Mouse (Mus musculus): ENCODE results near the gene Amz2. TPM values are rescaled to one million over a fixed set of nuclear protein-coding genes. Genes with fewer than 3 reads are reported as not detected.

Gene Amz2
- total and polyA plus RNA-seq, 2 experiments: 10.8 to 13.3 TPM

DNA sequence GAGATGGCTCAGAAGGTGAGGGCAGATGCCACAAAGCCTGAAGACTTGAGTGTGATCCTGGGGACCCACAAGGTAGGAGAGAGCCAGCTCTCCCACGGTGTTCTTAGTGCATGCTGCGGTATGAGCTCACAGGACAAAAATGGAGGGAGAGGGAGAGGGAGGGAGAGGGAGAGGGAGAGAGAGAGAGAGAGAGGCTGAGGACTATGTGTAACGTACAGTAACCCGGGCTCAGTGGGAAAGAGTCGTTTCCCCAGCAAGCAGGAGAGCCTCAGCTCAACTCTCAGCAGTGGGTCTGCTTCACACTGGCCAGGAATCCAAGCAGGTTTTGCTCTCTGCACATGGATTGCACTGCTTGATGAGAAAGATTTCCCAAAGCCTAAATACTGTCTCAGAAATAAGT lies 13.5 kb downstream of the Amz2 start:
- no peak overlapping the region for H3K9ac ChIP-seq (ENCODE audit: low read depth, low read length)
- no peak for TF ChIP-seq CTCF (IDR thresholded peaks at IDR 0.05; ENCODE audit: low read depth, low read length)
- no peak for TF ChIP-seq POLR2A (IDR thresholded peaks at IDR 0.05; ENCODE audit: extremely low read depth, insufficient read depth, low read length)
- no peaks in the 10 kb centered on the region for H3K27me3 ChIP-seq (ENCODE audit: control insufficient read depth, insufficient read depth, low read length)
- no peak overlapping the region for H3K4me3 ChIP-seq (ENCODE audit: insufficient read depth, low read depth, low read length)
- no peaks in the 10 kb centered on the region for H3K4me1 ChIP-seq (ENCODE audit: control insufficient read depth, insufficient read depth, low read length)
- H3K79me2 ChIP-seq (ENCODE audit: control insufficient read depth, insufficient read depth, low read length): no peaks in the 10 kb centered on the region
- H3K27ac ChIP-seq (replicated peaks; ENCODE audit: insufficient read depth, low read depth, low read length): no peak overlapping the region
- no peak for DNase-seq (ENCODE audit: extremely low read depth, low read depth, low spot score)
- 31% methylated on average over 5 of the region's 5 CpGs for WGBS
- H3K36me3 ChIP-seq (ENCODE audit: control insufficient read depth, insufficient read depth, low read length): peaks cover 7% of the 10 kb centered on the region

- no peaks in the 10 kb centered on the region for H3K4me1 ChIP-seq (ENCODE audit: control insufficient read depth, insufficient read depth, low read length)
- H3K27ac ChIP-seq (replicated peaks; ENCODE audit: insufficient read depth, low read depth, low read length): peak overlapping the region; percentile 5; the same call in 1 of the 2 replicates
- H3K36me3 ChIP-seq (ENCODE audit: control insufficient read depth, insufficient read depth, low read length): peaks cover 5% of the 10 kb centered on the region
- peak overlapping the region; percentile 75 for H3K4me3 ChIP-seq (ENCODE audit: insufficient read depth, low read depth, low read length)
- H3K79me2 ChIP-seq (ENCODE audit: control insufficient read depth, insufficient read depth, low read length): no peaks in the 10 kb centered on the region
- WGBS: under 1% methylated on average over 32 of the region's 32 CpGs
- peak; percentile 52 for DNase-seq (ENCODE audit: extremely low read depth, low read depth, low spot score)
- TF ChIP-seq POLR2A (IDR thresholded peaks at IDR 0.05; ENCODE audit: extremely low read depth, insufficient read depth, low read length) (peak; percentile 31; the same call in 1 of the 2 replicates), CTCF (IDR thresholded peaks at IDR 0.05; ENCODE audit: low read depth, low read length) (no peak)
- no peaks in the 10 kb centered on the region for H3K27me3 ChIP-seq (ENCODE audit: control insufficient read depth, insufficient read depth, low read length)
- peak overlapping the region; percentile 76 for H3K9ac ChIP-seq (ENCODE audit: low read depth, low read length)
Observed at GRCm38 (mm10) chr11:109439829-109440340, 14.1 kb downstream of the Amz2 start.

- Histone ChIP-seq H3K4me3 (ENCODE audit: insufficient read depth, low read depth, low read length) (no peak overlapping the region), H3K4me1 (ENCODE audit: control insufficient read depth, insufficient read depth, low read length) (no peaks in the 10 kb centered on the region), H3K27ac (replicated peaks; ENCODE audit: insufficient read depth, low read depth, low read length) (no peak overlapping the region), H3K79me2 (ENCODE audit: control insufficient read depth, insufficient read depth, low read length) (no peaks in the 10 kb centered on the region), H3K36me3 (ENCODE audit: control insufficient read depth, insufficient read depth, low read length) (peaks cover 5% of the 10 kb centered on the region), H3K27me3 (ENCODE audit: control insufficient read depth, insufficient read depth, low read length) (no peaks in the 10 kb centered on the region), H3K9ac (ENCODE audit: low read depth, low read length) (no peak overlapping the region)
- no peak for TF ChIP-seq POLR2A (IDR thresholded peaks at IDR 0.05; ENCODE audit: extremely low read depth, insufficient read depth, low read length)
- no peak for TF ChIP-seq CTCF (IDR thresholded peaks at IDR 0.05; ENCODE audit: low read depth, low read length)
- WGBS: 56% methylated on average over 4 of the region's 4 CpGs
- no peak for DNase-seq (ENCODE audit: extremely low read depth, low read depth, low spot score)
Observed at GRCm38 (mm10) chr11:109440641-109441040, 14.9 kb downstream of the Amz2 start.

DNA sequence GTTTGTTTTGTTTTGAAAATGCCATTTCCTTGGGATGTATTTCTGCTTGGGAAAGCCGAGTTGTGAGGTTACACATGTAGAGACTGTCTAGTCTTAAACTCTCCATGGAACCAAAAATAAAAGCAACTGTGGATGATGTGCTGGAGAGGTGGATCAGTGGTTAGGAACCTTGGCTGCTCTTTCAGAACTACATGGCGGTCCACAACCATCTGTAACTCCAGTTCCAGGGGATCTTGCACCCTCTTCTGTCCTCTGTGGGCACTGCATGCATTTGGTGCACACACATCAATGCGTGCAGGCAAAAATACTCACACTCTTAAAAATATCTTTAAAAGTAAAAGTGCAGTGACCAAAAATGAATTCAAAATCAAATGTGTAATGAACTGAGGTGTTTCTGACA lies 15.4 kb downstream of the Amz2 start:
- H3K36me3 ChIP-seq (ENCODE audit: control insufficient read depth, insufficient read depth, low read length): peaks cover 3% of the 10 kb centered on the region
- no peak overlapping the region for H3K9ac ChIP-seq (ENCODE audit: low read depth, low read length)
- H3K27me3 ChIP-seq (ENCODE audit: control insufficient read depth, insufficient read depth, low read length): no peaks in the 10 kb centered on the region
- no peaks in the 10 kb centered on the region for H3K4me1 ChIP-seq (ENCODE audit: control insufficient read depth, insufficient read depth, low read length)
- no peak overlapping the region for H3K27ac ChIP-seq (replicated peaks; ENCODE audit: insufficient read depth, low read depth, low read length)
- peak; percentile 72 for TF ChIP-seq CTCF (IDR thresholded peaks at IDR 0.05; ENCODE audit: low read depth, low read length)
- no peak for TF ChIP-seq POLR2A (IDR thresholded peaks at IDR 0.05; ENCODE audit: extremely low read depth, insufficient read depth, low read length)
- H3K4me3 ChIP-seq (ENCODE audit: insufficient read depth, low read depth, low read length): no peak overlapping the region
- DNase-seq (ENCODE audit: extremely low read depth, low read depth, low spot score): peak; percentile 31
- H3K79me2 ChIP-seq (ENCODE audit: control insufficient read depth, insufficient read depth, low read length): no peaks in the 10 kb centered on the region
- 57% methylated on average over 3 of the region's 3 CpGs for whole genome bisulfite sequencing

- no peak overlapping the region for H3K4me3 ChIP-seq (ENCODE audit: insufficient read depth, low read depth, low read length)
- no peak overlapping the region for H3K27ac ChIP-seq (replicated peaks; ENCODE audit: insufficient read depth, low read depth, low read length)
- no peak overlapping the region for H3K9ac ChIP-seq (ENCODE audit: low read depth, low read length)
- WGBS: 82% methylated on average over 5 of the region's 5 CpGs
- H3K36me3 ChIP-seq (ENCODE audit: control insufficient read depth, insufficient read depth, low read length): no peaks in the 10 kb centered on the region
- H3K79me2 ChIP-seq (ENCODE audit: control insufficient read depth, insufficient read depth, low read length): no peaks in the 10 kb centered on the region
- no peaks in the 10 kb centered on the region for H3K27me3 ChIP-seq (ENCODE audit: control insufficient read depth, insufficient read depth, low read length)
- no peak for TF ChIP-seq CTCF (IDR thresholded peaks at IDR 0.05; ENCODE audit: low read depth, low read length)
- no peak for TF ChIP-seq POLR2A (IDR thresholded peaks at IDR 0.05; ENCODE audit: extremely low read depth, insufficient read depth, low read length)
- no peaks in the 10 kb centered on the region for H3K4me1 ChIP-seq (ENCODE audit: control insufficient read depth, insufficient read depth, low read length)
- DNase-seq (ENCODE audit: extremely low read depth, low read depth, low spot score): no peak
Observed at GRCm38 (mm10) chr11:109442166-109442730, 16.5 kb downstream of the Amz2 start.
